Mouse (Mus musculus) G1E (cell line): Measurements from ENCODE around the gene Nyap1. TPM values are rescaled to one million over a fixed set of nuclear protein-coding genes. Genes with fewer than 3 reads are reported as not detected.
"Not testable (repeated sequence)": the region's sequence is repeated elsewhere in the genome, so short reads cannot be mapped to it uniquely, and the experiment has no call there.

Experiments used
- ATAC-seq: 2 replicates; pipeline ENCODE4 v1.8.0; 2016; ENCODE audit warnings: mild to moderate bottlenecking; ENCODE audit not compliant: insufficient number of reproducible peaks, poor library complexity, low FRiP score, severe bottlenecking; ENCODE audit errors: extremely low read depth
- DNase-seq: peaks from one replicate; pipeline ENCODE4 v3.0.0; 2012; ENCODE audit warnings: low spot score
- H3K27me3 ChIP-seq: 2 replicates; pipeline ENCODE4 v1.6.1; 2012; ENCODE audit warnings: mild to moderate bottlenecking, low read length, inconsistent platforms; ENCODE audit not compliant: insufficient read depth
- H3K36me3 ChIP-seq: replicated peaks from 2 replicates; pipeline ENCODE3; 2012; ENCODE audit warnings: mild to moderate bottlenecking, inconsistent platforms
- H3K4me1 ChIP-seq: 2 replicates; pipeline ENCODE4 v1.6.1; 2012; ENCODE audit warnings: low read depth, low read length, inconsistent platforms, mixed read lengths; ENCODE audit not compliant: insufficient read depth
- H3K4me3 ChIP-seq: 2 replicates; pipeline ENCODE4 v1.5.1; 2012; ENCODE audit warnings: low read depth, mild to moderate bottlenecking, inconsistent platforms, low read length, moderate library complexity, mixed read lengths
- H3K9me3 ChIP-seq: replicated peaks from 2 replicates; pipeline ENCODE4 v1.6.1; 2012; ENCODE audit warnings: inconsistent platforms
- CTCF ChIP-seq: IDR thresholded peaks from 2 replicates; pipeline ENCODE4 v1.5.1; 2012; ENCODE audit warnings: low read depth, low read length, inconsistent platforms, mixed read lengths
- GATA1 ChIP-seq: IDR thresholded peaks from 2 replicates; pipeline ENCODE4 v1.6.1; 2012; ENCODE audit warnings: borderline replicate concordance, low read length, inconsistent platforms, mixed read lengths
- GATA2 ChIP-seq: IDR thresholded peaks from 2 replicates; pipeline ENCODE4 v1.6.1; 2012; ENCODE audit warnings: low read depth, low read length, inconsistent platforms, borderline replicate concordance
- POLR2AphosphoS5 ChIP-seq: IDR thresholded peaks from 2 replicates; pipeline ENCODE4 v1.6.1; 2012; ENCODE audit warnings: low read depth, low read length, inconsistent platforms; ENCODE audit not compliant: insufficient replicate concordance
- TAL1 ChIP-seq: conservative IDR thresholded peaks from 2 replicates; pipeline ENCODE4 v1.6.1; 2012; ENCODE audit warnings: low read depth, low read length, inconsistent platforms, mixed read lengths
- polyA plus RNA-seq: library from polyadenylated mRNA; stranded (reverse); fragments of >175 nt; gene quantifications from 2 replicates; pipeline ENCODE4 v1.2.3, GENCODE M21; 2012
- total RNA-seq, 2 experiments: library from RNA; stranded (forward) in 1 of 2; stranded (reverse) in 1 of 2; fragments of 200-1000 nt in 1 of 2; fragments of >200 nt in 1 of 2; fragmentation: Nextera tagmentation in 1 of 2; gene quantifications; 2 replicates each; pipeline ENCODE4 v1.2.3; 2014 to 2017

The Nyap1 gene
- total and polyA plus RNA-seq, 3 experiments, result 0.38 to 2.8 (median 0.90) TPM

GRCm38 (mm10) chr5:137738516-137738915 lies 2.9 kb downstream of the Nyap1 start:
- Histone ChIP-seq H3K9me3 (no peaks in the 10 kb centered on the region), H3K27me3 (peaks cover 25% of the 10 kb centered on the region), H3K4me3 (no peak overlapping the region), H3K36me3 (no peaks in the 10 kb centered on the region), H3K4me1 (peaks cover 58% of the 10 kb centered on the region)
- ATAC-seq, result no peak
- peak; percentile 52 for DNase-seq
- TF ChIP-seq POLR2AphosphoS5 (no peak), TAL1 (no peak), GATA1 (no peak), CTCF (no peak), GATA2 (no peak)

- ATAC-seq (no peak), DNase-seq (no peak)
- Histone ChIP-seq H3K36me3 (no peaks in the 10 kb centered on the region), H3K4me1 (peaks cover 52% of the 10 kb centered on the region), H3K4me3 (no peak overlapping the region), H3K9me3 (no peaks in the 10 kb centered on the region), H3K27me3 (peaks cover 29% of the 10 kb centered on the region)
- TF ChIP-seq POLR2AphosphoS5 (no peak), GATA1 (no peak), CTCF (no peak), TAL1 (no peak), GATA2 (no peak)
Observed at GRCm38 (mm10) chr5:137737400-137737940, 3.9 kb downstream of the Nyap1 start.

- Histone ChIP-seq H3K4me3 (no peak overlapping the region), H3K27me3 (peaks cover 46% of the 10 kb centered on the region), H3K36me3 (no peaks in the 10 kb centered on the region), H3K4me1 (peaks cover 29% of the 10 kb centered on the region), H3K9me3 (no peaks in the 10 kb centered on the region)
- no peak for DNase-seq
- ATAC-seq, result no peak
- TF ChIP-seq TAL1 (no peak), CTCF (no peak), GATA2 (no peak), GATA1 (no peak), POLR2AphosphoS5 (no peak)
Observed at GRCm38 (mm10) chr5:137734289-137735061, 6.9 kb downstream of the Nyap1 start.

GRCm38 (mm10) chr5:137733638-137734288 lies 7.6 kb downstream of the Nyap1 start:
- Histone ChIP-seq H3K27me3 (peaks cover 48% of the 10 kb centered on the region), H3K4me3 (no peak overlapping the region), H3K4me1 (peaks cover 22% of the 10 kb centered on the region), H3K36me3 (no peaks in the 10 kb centered on the region), H3K9me3 (no peaks in the 10 kb centered on the region)
- no peak for ATAC-seq
- DNase-seq, result no peak
- TF ChIP-seq GATA1 (no peak), TAL1 (no peak), GATA2 (no peak), CTCF (no peak), POLR2AphosphoS5 (no peak)

- DNase-seq (no peak), ATAC-seq (no peak)
- Histone ChIP-seq H3K36me3 (no peaks in the 10 kb centered on the region), H3K9me3 (no peaks in the 10 kb centered on the region), H3K4me1 (peaks cover 15% of the 10 kb centered on the region), H3K4me3 (no peak overlapping the region), H3K27me3 (peaks cover 28% of the 10 kb centered on the region)
- TF ChIP-seq GATA2 (no peak), GATA1 (no peak), CTCF (no peak), POLR2AphosphoS5 (no peak), TAL1 (no peak)
Observed at GRCm38 (mm10) chr5:137726767-137727166, 14.6 kb downstream of the Nyap1 start.

- TF ChIP-seq CTCF (no peak), GATA1 (no peak), POLR2AphosphoS5 (no peak), TAL1 (no peak), GATA2 (no peak)
- Histone ChIP-seq H3K9me3 (no peaks in the 10 kb centered on the region), H3K4me3 (no peak overlapping the region), H3K36me3 (no peaks in the 10 kb centered on the region), H3K27me3 (peaks cover 16% of the 10 kb centered on the region), H3K4me1 (peaks cover 26% of the 10 kb centered on the region)
- ATAC-seq, result no peak; the same call in 1 of the 2 replicates
- DNase-seq, result no peak
Observed at GRCm38 (mm10) chr5:137723840-137724239, 17.6 kb downstream of the Nyap1 start.

- not testable (repeated sequence) for DNase-seq
Observed at GRCm38 (mm10) chr5:137720558-137721164, 20.7 kb downstream of the Nyap1 start.

More at GRCm38 (mm10) chr5:137720558-137721164, 20.7 kb downstream of the Nyap1 start:
- not testable (repeated sequence) for H3K9me3 ChIP-seq, H3K36me3 ChIP-seq, ATAC-seq
- Histone ChIP-seq H3K4me3 (peak overlapping the region; percentile 38; the same call in 1 of the 2 replicates), H3K4me1 (peaks cover 31% of the 10 kb centered on the region), H3K27me3 (peaks cover 27% of the 10 kb centered on the region)
